Mouse (Mus musculus) erythroblast, embryonic 14.5 days (primary cell): ENCODE results near the gene Sec31a. TPM values are rescaled to one million over a fixed set of nuclear protein-coding genes. Genes with fewer than 3 reads are reported as not detected.

Source experiments
- H3K27me3 ChIP-seq: 2 replicates; pipeline ENCODE4 v1.6.1; 2012; ENCODE audit warnings: inconsistent platforms; ENCODE audit not compliant: control insufficient read depth
- H3K36me3 ChIP-seq: 2 replicates; pipeline ENCODE4 v1.6.1; 2012; ENCODE audit warnings: mild to moderate bottlenecking, inconsistent platforms; ENCODE audit not compliant: control insufficient read depth
- H3K4me1 ChIP-seq: 2 replicates; pipeline ENCODE4 v1.6.1; 2012; ENCODE audit warnings: inconsistent platforms; ENCODE audit not compliant: control insufficient read depth
- H3K4me3 ChIP-seq: replicated peaks from 2 replicates; pipeline ENCODE3; 2012; ENCODE audit warnings: moderate library complexity, mild to moderate bottlenecking, inconsistent platforms
- H3K9me3 ChIP-seq: 2 replicates; pipeline ENCODE4 v1.6.1; 2012; ENCODE audit warnings: low read length, inconsistent platforms, mixed read lengths; ENCODE audit not compliant: control insufficient read depth
- GATA1 ChIP-seq: IDR thresholded peaks from 2 replicates; pipeline ENCODE4 v1.6.1; 2012; ENCODE audit warnings: low read length, inconsistent platforms, mixed read lengths
- TAL1 ChIP-seq: IDR thresholded peaks from 3 replicates; pipeline ENCODE4 v1.6.1; 2012; ENCODE audit warnings: low read length, inconsistent platforms, mixed read lengths
- polyA plus RNA-seq: library from polyadenylated mRNA; stranded (reverse); fragments of >175 nt; gene quantifications from 2 replicates; pipeline ENCODE4 v1.2.3, GENCODE M21; 2012

Sec31a gene
- polyA plus RNA-seq, 1 experiment, result 1.7 TPM

DNA sequence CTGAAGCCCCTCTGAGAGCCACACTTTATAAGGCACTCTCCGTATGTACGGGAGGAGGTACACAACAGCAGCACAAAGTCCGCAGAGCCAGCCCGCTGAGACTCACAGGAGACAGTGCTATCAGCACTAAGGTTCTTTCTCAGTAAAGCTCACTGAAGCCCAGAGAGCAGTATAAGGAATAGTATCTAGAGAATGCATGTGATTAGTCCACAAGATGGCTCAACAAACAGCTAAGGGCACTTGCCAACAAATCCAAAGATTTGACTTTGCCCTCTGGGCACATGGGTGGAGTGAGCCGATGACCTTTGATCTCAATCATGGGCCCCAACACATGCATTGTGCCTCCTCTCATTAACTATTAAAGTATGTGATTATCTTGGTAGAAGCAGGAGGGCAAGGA is 35.8 kb downstream of the Sec31a start:
- Histone ChIP-seq H3K9me3 (no peaks in the 10 kb centered on the region), H3K36me3 (peaks cover 75% of the 10 kb centered on the region), H3K27me3 (no peaks in the 10 kb centered on the region), H3K4me1 (no peaks in the 10 kb centered on the region), H3K4me3 (no peak overlapping the region)
- TF ChIP-seq GATA1, result no peak
- TF ChIP-seq TAL1, result no peak

DNA sequence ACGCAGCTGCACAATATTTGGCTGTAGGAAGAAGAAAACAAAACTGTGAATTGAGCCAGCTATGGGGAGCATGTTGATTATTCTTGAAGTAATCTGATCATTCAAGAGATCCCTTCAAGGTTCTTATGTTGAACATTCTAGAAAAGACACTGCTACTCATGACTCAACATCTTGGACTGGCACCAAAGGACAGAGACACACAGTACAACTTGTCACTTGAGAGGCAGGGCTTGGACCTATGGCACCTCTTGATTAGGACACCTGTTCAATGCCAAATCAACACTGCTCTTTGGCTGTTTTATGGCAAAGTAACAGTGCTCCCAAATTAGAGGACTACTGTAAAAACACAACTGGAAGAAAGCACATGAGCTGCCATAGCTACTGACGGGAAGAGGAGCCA is 37.1 kb downstream of the Sec31a start:
- H3K4me1 ChIP-seq, result no peaks in the 10 kb centered on the region
- H3K27me3 ChIP-seq, result no peaks in the 10 kb centered on the region
- TF ChIP-seq TAL1, result no peak
- no peak for TF ChIP-seq GATA1
- H3K9me3 ChIP-seq, result no peaks in the 10 kb centered on the region
- H3K36me3 ChIP-seq, result peaks cover 75% of the 10 kb centered on the region
- H3K4me3 ChIP-seq, result no peak overlapping the region

GRCm38 (mm10) chr5:100378211-100378610 is 37.8 kb downstream of the Sec31a start:
- no peaks in the 10 kb centered on the region for H3K27me3 ChIP-seq
- H3K4me3 ChIP-seq, result no peak overlapping the region
- TF ChIP-seq TAL1 (no peak), GATA1 (no peak)
- peaks cover 74% of the 10 kb centered on the region for H3K36me3 ChIP-seq
- H3K4me1 ChIP-seq, result no peaks in the 10 kb centered on the region
- no peaks in the 10 kb centered on the region for H3K9me3 ChIP-seq

- TF ChIP-seq GATA1 (no peak), TAL1 (no peak)
- Histone ChIP-seq H3K36me3 (peaks cover 71% of the 10 kb centered on the region), H3K4me3 (no peak overlapping the region), H3K27me3 (no peaks in the 10 kb centered on the region), H3K4me1 (no peaks in the 10 kb centered on the region), H3K9me3 (no peaks in the 10 kb centered on the region)
These were observed 38.7 kb downstream of the Sec31a start for GRCm38 (mm10) chr5:100377376-100377775.

GRCm38 (mm10) chr5:100374703-100375102 is 41.3 kb downstream of the Sec31a start:
- Histone ChIP-seq H3K9me3 (no peaks in the 10 kb centered on the region), H3K4me3 (no peak overlapping the region), H3K36me3 (peaks cover 60% of the 10 kb centered on the region), H3K4me1 (no peaks in the 10 kb centered on the region), H3K27me3 (no peaks in the 10 kb centered on the region)
- TF ChIP-seq TAL1, result no peak
- TF ChIP-seq GATA1, result no peak

- no peaks in the 10 kb centered on the region for H3K9me3 ChIP-seq
- peaks cover 58% of the 10 kb centered on the region for H3K36me3 ChIP-seq
- no peak for TF ChIP-seq TAL1
- no peak for TF ChIP-seq GATA1
- H3K4me1 ChIP-seq, result no peaks in the 10 kb centered on the region
- no peak overlapping the region for H3K4me3 ChIP-seq
- H3K27me3 ChIP-seq, result no peaks in the 10 kb centered on the region
These were observed 42.1 kb downstream of the Sec31a start for GRCm38 (mm10) chr5:100373952-100374351.

DNA sequence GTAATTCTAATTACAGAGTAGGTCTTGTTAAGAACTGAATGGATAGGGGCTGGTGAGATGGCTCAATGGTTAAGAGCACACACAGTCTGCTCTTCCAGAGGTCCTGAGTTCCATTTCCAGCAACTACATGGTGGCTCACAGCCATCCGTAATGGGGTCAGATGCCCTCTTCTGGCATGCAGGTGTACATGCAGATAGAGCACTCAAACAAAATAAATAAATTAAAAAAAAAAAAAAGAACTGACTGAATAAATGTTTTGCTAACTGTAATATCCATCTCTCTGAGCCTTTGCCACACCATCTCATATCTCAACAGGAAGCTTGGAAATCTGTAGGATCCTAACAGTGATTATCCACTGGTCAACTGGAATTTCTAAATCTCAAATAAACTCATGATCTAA is 45.1 kb downstream of the Sec31a start:
- H3K27me3 ChIP-seq, result no peaks in the 10 kb centered on the region
- no peak overlapping the region for H3K4me3 ChIP-seq
- H3K9me3 ChIP-seq, result no peaks in the 10 kb centered on the region
- no peak for TF ChIP-seq TAL1
- TF ChIP-seq GATA1, result no peak
- peaks cover 56% of the 10 kb centered on the region for H3K36me3 ChIP-seq
- H3K4me1 ChIP-seq, result no peaks in the 10 kb centered on the region

- H3K9me3 ChIP-seq, result no peaks in the 10 kb centered on the region
- TF ChIP-seq GATA1 (no peak), TAL1 (no peak)
- H3K27me3 ChIP-seq, result no peaks in the 10 kb centered on the region
- peaks cover 55% of the 10 kb centered on the region for H3K36me3 ChIP-seq
- H3K4me3 ChIP-seq, result no peak overlapping the region
- H3K4me1 ChIP-seq, result no peaks in the 10 kb centered on the region
These were observed 46.1 kb downstream of the Sec31a start for GRCm38 (mm10) chr5:100369825-100370459.

DNA sequence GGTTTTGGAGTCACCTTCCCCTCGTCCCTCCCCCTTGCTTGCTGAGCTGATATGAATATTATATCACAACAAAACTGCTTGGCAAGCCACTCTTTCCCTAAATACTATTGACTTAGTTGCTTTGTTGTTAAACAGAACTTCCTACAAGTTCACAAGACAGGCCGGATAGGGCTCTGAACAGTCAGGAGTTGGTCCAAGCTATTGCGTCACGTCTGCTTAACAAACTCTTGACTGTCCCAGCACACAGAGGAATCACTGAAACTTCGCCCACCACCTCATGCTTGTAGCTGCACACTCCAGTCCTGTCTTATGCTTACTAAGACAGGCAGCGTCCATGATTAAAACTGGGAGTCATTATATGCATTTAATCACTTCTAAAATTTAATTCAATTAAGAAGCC is 46.9 kb downstream of the Sec31a start:
- no peaks in the 10 kb centered on the region for H3K27me3 ChIP-seq
- peaks cover 55% of the 10 kb centered on the region for H3K36me3 ChIP-seq
- no peaks in the 10 kb centered on the region for H3K4me1 ChIP-seq
- TF ChIP-seq TAL1, result no peak
- TF ChIP-seq GATA1, result no peak
- H3K9me3 ChIP-seq, result no peaks in the 10 kb centered on the region
- H3K4me3 ChIP-seq, result no peak overlapping the region

DNA sequence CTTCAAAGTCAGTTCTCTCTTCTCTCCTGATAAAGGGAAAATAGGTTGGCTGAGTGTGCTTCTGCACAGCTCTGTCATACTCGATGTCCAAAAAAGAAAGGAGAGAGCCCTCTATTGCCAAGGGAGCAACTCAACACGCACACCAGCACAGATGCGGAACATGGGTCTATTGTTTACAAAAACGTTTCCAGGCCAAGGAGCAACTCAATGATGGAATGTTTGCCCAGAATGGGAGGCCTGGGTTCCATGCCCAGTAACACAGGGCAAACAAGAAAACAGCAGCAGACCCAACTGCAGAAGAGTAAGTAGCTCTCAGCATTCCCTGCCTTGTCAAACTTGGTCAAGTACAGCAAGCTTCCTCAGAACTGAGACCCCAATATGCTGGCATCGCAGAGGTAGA is 47.5 kb downstream of the Sec31a start:
- Histone ChIP-seq H3K4me1 (no peaks in the 10 kb centered on the region), H3K36me3 (peaks cover 55% of the 10 kb centered on the region), H3K27me3 (no peaks in the 10 kb centered on the region), H3K9me3 (no peaks in the 10 kb centered on the region), H3K4me3 (no peak overlapping the region)
- TF ChIP-seq TAL1, result no peak
- no peak for TF ChIP-seq GATA1
